Mouse (Mus musculus): ENCODE measurements around the gene Pcdh15. TPM values are rescaled to one million over a fixed set of nuclear protein-coding genes. Genes with fewer than 3 reads are reported as not detected.

The Pcdh15 gene
- polyA plus RNA-seq, 1 experiment, result not detected

- H3K36me3 ChIP-seq (ENCODE audit: control insufficient read depth, insufficient read depth, low read length, poor library complexity, severe bottlenecking), result no peaks in the 10 kb centered on the region
- H3K9ac ChIP-seq (ENCODE audit: low read depth, poor library complexity, severe bottlenecking), result no peak overlapping the region
- no peak overlapping the region for H3K27ac ChIP-seq (ENCODE audit: insufficient read depth, low read length)
- H3K27me3 ChIP-seq (ENCODE audit: control insufficient read depth, insufficient read depth, low read length, poor library complexity, severe bottlenecking), result 0 out of 2 replicates have a peak, but pooled peaks cover 1% of the 10 kb centered on the region
- no peaks in the 10 kb centered on the region for H3K9me3 ChIP-seq (replicated peaks; ENCODE audit: control insufficient read depth, insufficient read depth, low read length, poor library complexity, severe bottlenecking)
- H3K4me1 ChIP-seq (ENCODE audit: control insufficient read depth, insufficient read depth, low read length), result no peaks in the 10 kb centered on the region
- TF ChIP-seq EP300 (IDR thresholded peaks at IDR 0.05; ENCODE audit: insufficient read depth, low read depth, low read length) (no peak), POLR2A (IDR thresholded peaks at IDR 0.05; ENCODE audit: insufficient read depth, low read length) (no peak), CTCF (IDR thresholded peaks at IDR 0.05; ENCODE audit: low read depth, low read length) (no peak)
- no peak overlapping the region for H3K4me3 ChIP-seq (ENCODE audit: low read depth, low read length)
These were observed 1526.6 kb downstream of the Pcdh15 start for GRCm38 (mm10) chr10:74625715-74626114.

- no peak for TF ChIP-seq POLR2A (IDR thresholded peaks at IDR 0.05; ENCODE audit: insufficient read depth, low read length)
- no peak for TF ChIP-seq EP300 (IDR thresholded peaks at IDR 0.05; ENCODE audit: insufficient read depth, low read depth, low read length)
- no peak for TF ChIP-seq CTCF (IDR thresholded peaks at IDR 0.05; ENCODE audit: low read depth, low read length)
- H3K36me3 ChIP-seq (ENCODE audit: control insufficient read depth, insufficient read depth, low read length, poor library complexity, severe bottlenecking), result no peaks in the 10 kb centered on the region
- H3K9me3 ChIP-seq (replicated peaks; ENCODE audit: control insufficient read depth, insufficient read depth, low read length, poor library complexity, severe bottlenecking), result no peaks in the 10 kb centered on the region
- no peaks in the 10 kb centered on the region for H3K4me1 ChIP-seq (ENCODE audit: control insufficient read depth, insufficient read depth, low read length)
- H3K4me3 ChIP-seq (ENCODE audit: low read depth, low read length), result no peak overlapping the region
- H3K27ac ChIP-seq (ENCODE audit: insufficient read depth, low read length), result no peak overlapping the region
- H3K9ac ChIP-seq (ENCODE audit: low read depth, poor library complexity, severe bottlenecking), result no peak overlapping the region
- 0 out of 2 replicates have a peak, but pooled peaks cover 1% of the 10 kb centered on the region for H3K27me3 ChIP-seq (ENCODE audit: control insufficient read depth, insufficient read depth, low read length, poor library complexity, severe bottlenecking)
These were observed 1527.5 kb downstream of the Pcdh15 start for GRCm38 (mm10) chr10:74626596-74626995.

- Histone ChIP-seq H3K4me1 (ENCODE audit: control insufficient read depth, insufficient read depth, low read length) (no peaks in the 10 kb centered on the region), H3K9ac (ENCODE audit: low read depth, poor library complexity, severe bottlenecking) (no peak overlapping the region), H3K27ac (ENCODE audit: insufficient read depth, low read length) (no peak overlapping the region), H3K9me3 (replicated peaks; ENCODE audit: control insufficient read depth, insufficient read depth, low read length, poor library complexity, severe bottlenecking) (no peaks in the 10 kb centered on the region), H3K4me3 (ENCODE audit: low read depth, low read length) (no peak overlapping the region), H3K27me3 (ENCODE audit: control insufficient read depth, insufficient read depth, low read length, poor library complexity, severe bottlenecking) (peaks cover 3% of the 10 kb centered on the region; the same call in 1 of the 2 replicates), H3K36me3 (ENCODE audit: control insufficient read depth, insufficient read depth, low read length, poor library complexity, severe bottlenecking) (no peaks in the 10 kb centered on the region)
- TF ChIP-seq POLR2A (IDR thresholded peaks at IDR 0.05; ENCODE audit: insufficient read depth, low read length) (no peak), EP300 (IDR thresholded peaks at IDR 0.05; ENCODE audit: insufficient read depth, low read depth, low read length) (no peak), CTCF (IDR thresholded peaks at IDR 0.05; ENCODE audit: low read depth, low read length) (no peak)
These were observed 1532.2 kb downstream of the Pcdh15 start for GRCm38 (mm10) chr10:74631314-74631713.

GRCm38 (mm10) chr10:74637040-74637439 is 1537.9 kb downstream of the Pcdh15 start:
- Histone ChIP-seq H3K9ac (ENCODE audit: low read depth, poor library complexity, severe bottlenecking) (no peak overlapping the region), H3K36me3 (ENCODE audit: control insufficient read depth, insufficient read depth, low read length, poor library complexity, severe bottlenecking) (no peaks in the 10 kb centered on the region), H3K27me3 (ENCODE audit: control insufficient read depth, insufficient read depth, low read length, poor library complexity, severe bottlenecking) (no peaks in the 10 kb centered on the region), H3K9me3 (replicated peaks; ENCODE audit: control insufficient read depth, insufficient read depth, low read length, poor library complexity, severe bottlenecking) (no peaks in the 10 kb centered on the region), H3K27ac (ENCODE audit: insufficient read depth, low read length) (no peak overlapping the region), H3K4me1 (ENCODE audit: control insufficient read depth, insufficient read depth, low read length) (no peaks in the 10 kb centered on the region), H3K4me3 (ENCODE audit: low read depth, low read length) (no peak overlapping the region)
- TF ChIP-seq POLR2A (IDR thresholded peaks at IDR 0.05; ENCODE audit: insufficient read depth, low read length), result no peak
- TF ChIP-seq CTCF (IDR thresholded peaks at IDR 0.05; ENCODE audit: low read depth, low read length), result no peak
- TF ChIP-seq EP300 (IDR thresholded peaks at IDR 0.05; ENCODE audit: insufficient read depth, low read depth, low read length), result no peak

GRCm38 (mm10) chr10:74642125-74642524 is 1543.0 kb downstream of the Pcdh15 start:
- Histone ChIP-seq H3K9ac (ENCODE audit: low read depth, poor library complexity, severe bottlenecking) (no peak overlapping the region), H3K36me3 (ENCODE audit: control insufficient read depth, insufficient read depth, low read length, poor library complexity, severe bottlenecking) (no peaks in the 10 kb centered on the region), H3K4me1 (ENCODE audit: control insufficient read depth, insufficient read depth, low read length) (no peaks in the 10 kb centered on the region), H3K27ac (ENCODE audit: insufficient read depth, low read length) (no peak overlapping the region), H3K9me3 (replicated peaks; ENCODE audit: control insufficient read depth, insufficient read depth, low read length, poor library complexity, severe bottlenecking) (no peaks in the 10 kb centered on the region), H3K27me3 (ENCODE audit: control insufficient read depth, insufficient read depth, low read length, poor library complexity, severe bottlenecking) (no peaks in the 10 kb centered on the region), H3K4me3 (ENCODE audit: low read depth, low read length) (no peak overlapping the region)
- TF ChIP-seq CTCF (IDR thresholded peaks at IDR 0.05; ENCODE audit: low read depth, low read length) (peak; percentile 80), POLR2A (IDR thresholded peaks at IDR 0.05; ENCODE audit: insufficient read depth, low read length) (no peak)

GRCm38 (mm10) chr10:74663171-74663570 is 1564.0 kb downstream of the Pcdh15 start:
- Histone ChIP-seq H3K4me1 (ENCODE audit: control insufficient read depth, insufficient read depth, low read length) (no peaks in the 10 kb centered on the region), H3K9ac (ENCODE audit: low read depth, poor library complexity, severe bottlenecking) (no peak overlapping the region), H3K36me3 (ENCODE audit: control insufficient read depth, insufficient read depth, low read length, poor library complexity, severe bottlenecking) (no peaks in the 10 kb centered on the region), H3K27me3 (ENCODE audit: control insufficient read depth, insufficient read depth, low read length, poor library complexity, severe bottlenecking) (no peaks in the 10 kb centered on the region), H3K27ac (ENCODE audit: insufficient read depth, low read length) (no peak overlapping the region), H3K4me3 (ENCODE audit: low read depth, low read length) (no peak overlapping the region), H3K9me3 (replicated peaks; ENCODE audit: control insufficient read depth, insufficient read depth, low read length, poor library complexity, severe bottlenecking) (no peaks in the 10 kb centered on the region)
- no peak for TF ChIP-seq CTCF (IDR thresholded peaks at IDR 0.05; ENCODE audit: low read depth, low read length)
- no peak for TF ChIP-seq POLR2A (IDR thresholded peaks at IDR 0.05; ENCODE audit: insufficient read depth, low read length)
- no peak for TF ChIP-seq EP300 (IDR thresholded peaks at IDR 0.05; ENCODE audit: insufficient read depth, low read depth, low read length)

Measured in ES-Bruce4 (cell line).